Mouse (Mus musculus): ENCODE measurements at regions not wholly inside any gene's neighbourhood (a gene's known extent, or its start where the extent isn't known, plus 50 kb on each side); places are given as distances from the start of the nearest gene placed in this dataset.

GRCm38 (mm10) chr9:103940010-103940409, 62.3 kb upstream of the Nphp3 start:
- no peaks in the 10 kb centered on the region for H3K36me3 ChIP-seq (ENCODE audit: control insufficient read depth, insufficient read depth)
- H3K4me2 ChIP-seq (ENCODE audit: low read length): no peak overlapping the region
- no peaks in the 10 kb centered on the region for H3K27me3 ChIP-seq (replicated peaks; ENCODE audit: control insufficient read depth, insufficient read depth, low read length)
- 76% methylated on average over 8 of the region's 8 CpGs for WGBS
- ATAC-seq: no peak
- no peak overlapping the region for H3K4me3 ChIP-seq (replicated peaks; ENCODE audit: low read length)
- no peak overlapping the region for H3K9ac ChIP-seq (replicated peaks; ENCODE audit: low read depth, low read length)
- H3K4me1 ChIP-seq (replicated peaks; ENCODE audit: control insufficient read depth, insufficient read depth, low read length): no peaks in the 10 kb centered on the region
- no peaks in the 10 kb centered on the region for H3K9me3 ChIP-seq (ENCODE audit: control insufficient read depth, low read length)
- no peak overlapping the region for H3K27ac ChIP-seq (ENCODE audit: low read length)

- H3K27ac ChIP-seq (ENCODE audit: low read length): no peak overlapping the region
- H3K4me2 ChIP-seq (ENCODE audit: low read length): no peak overlapping the region
- H3K4me3 ChIP-seq (replicated peaks; ENCODE audit: low read length): no peak overlapping the region
- H3K36me3 ChIP-seq (ENCODE audit: control insufficient read depth, insufficient read depth): no peaks in the 10 kb centered on the region
- no peaks in the 10 kb centered on the region for H3K9me3 ChIP-seq (ENCODE audit: control insufficient read depth, low read length)
- ATAC-seq: no peak
- no peak overlapping the region for H3K9ac ChIP-seq (replicated peaks; ENCODE audit: low read depth, low read length)
- H3K27me3 ChIP-seq (replicated peaks; ENCODE audit: control insufficient read depth, insufficient read depth, low read length): no peaks in the 10 kb centered on the region
- H3K4me1 ChIP-seq (replicated peaks; ENCODE audit: control insufficient read depth, insufficient read depth, low read length): no peaks in the 10 kb centered on the region
- 92% methylated on average over 6 of the region's 6 CpGs for WGBS
Measured at GRCm38 (mm10) chr9:103940506-103940905, 61.8 kb upstream of the Nphp3 start.

GRCm38 (mm10) chr9:103941176-103941900, 61.0 kb upstream of the Nphp3 start:
- H3K4me2 ChIP-seq (ENCODE audit: low read length): no peak overlapping the region
- no peaks in the 10 kb centered on the region for H3K36me3 ChIP-seq (ENCODE audit: control insufficient read depth, insufficient read depth)
- H3K9ac ChIP-seq (replicated peaks; ENCODE audit: low read depth, low read length): no peak overlapping the region
- ATAC-seq: no peak
- 77% methylated on average over 20 of the region's 20 CpGs for WGBS
- H3K27me3 ChIP-seq (replicated peaks; ENCODE audit: control insufficient read depth, insufficient read depth, low read length): no peaks in the 10 kb centered on the region
- no peaks in the 10 kb centered on the region for H3K4me1 ChIP-seq (replicated peaks; ENCODE audit: control insufficient read depth, insufficient read depth, low read length)
- no peak overlapping the region for H3K4me3 ChIP-seq (replicated peaks; ENCODE audit: low read length)
- H3K27ac ChIP-seq (ENCODE audit: low read length): no peak overlapping the region
- H3K9me3 ChIP-seq (ENCODE audit: control insufficient read depth, low read length): no peaks in the 10 kb centered on the region

- Histone ChIP-seq H3K4me3 (replicated peaks; ENCODE audit: low read length) (no peak overlapping the region), H3K27ac (ENCODE audit: low read length) (no peak overlapping the region), H3K4me2 (ENCODE audit: low read length) (no peak overlapping the region), H3K9ac (replicated peaks; ENCODE audit: low read depth, low read length) (no peak overlapping the region), H3K27me3 (replicated peaks; ENCODE audit: control insufficient read depth, insufficient read depth, low read length) (no peaks in the 10 kb centered on the region), H3K4me1 (replicated peaks; ENCODE audit: control insufficient read depth, insufficient read depth, low read length) (no peaks in the 10 kb centered on the region), H3K36me3 (ENCODE audit: control insufficient read depth, insufficient read depth) (no peaks in the 10 kb centered on the region), H3K9me3 (ENCODE audit: control insufficient read depth, low read length) (no peaks in the 10 kb centered on the region)
- no peak for ATAC-seq
- 95% methylated on average over 11 of the region's 11 CpGs for WGBS
Measured at GRCm38 (mm10) chr9:103941901-103942260, 60.5 kb upstream of the Nphp3 start.

- no peak for ATAC-seq
- 83% methylated on average over 11 of the region's 11 CpGs for WGBS
- H3K4me2 ChIP-seq (ENCODE audit: low read length): no peak overlapping the region
Measured at GRCm38 (mm10) chr9:103945406-103945805, 56.9 kb upstream of the Nphp3 start.

GRCm38 (mm10) chr9:103951799-103952198, 50.5 kb upstream of the Nphp3 start:
- Histone ChIP-seq H3K4me3 (replicated peaks; ENCODE audit: low read length) (no peak overlapping the region), H3K4me2 (ENCODE audit: low read length) (no peak overlapping the region), H3K36me3 (ENCODE audit: control insufficient read depth, insufficient read depth) (no peaks in the 10 kb centered on the region), H3K27ac (ENCODE audit: low read length) (no peak overlapping the region), H3K9ac (replicated peaks; ENCODE audit: low read depth, low read length) (no peak overlapping the region), H3K4me1 (replicated peaks; ENCODE audit: control insufficient read depth, insufficient read depth, low read length) (no peaks in the 10 kb centered on the region), H3K27me3 (replicated peaks; ENCODE audit: control insufficient read depth, insufficient read depth, low read length) (no peaks in the 10 kb centered on the region), H3K9me3 (ENCODE audit: control insufficient read depth, low read length) (no peaks in the 10 kb centered on the region)
- WGBS: 92% methylated on average over 8 of the region's 8 CpGs
- no peak for ATAC-seq

More at GRCm38 (mm10) chr9:103945406-103945805, 56.9 kb upstream of the Nphp3 start:
- no peak overlapping the region for H3K9ac ChIP-seq (replicated peaks; ENCODE audit: low read depth, low read length)
- H3K36me3 ChIP-seq (ENCODE audit: control insufficient read depth, insufficient read depth): no peaks in the 10 kb centered on the region
- H3K4me1 ChIP-seq (replicated peaks; ENCODE audit: control insufficient read depth, insufficient read depth, low read length): no peaks in the 10 kb centered on the region
- H3K27ac ChIP-seq (ENCODE audit: low read length): no peak overlapping the region; the same call in 1 of the 2 replicates
- no peak overlapping the region for H3K4me3 ChIP-seq (replicated peaks; ENCODE audit: low read length)
- H3K9me3 ChIP-seq (ENCODE audit: control insufficient read depth, low read length): no peaks in the 10 kb centered on the region
- no peaks in the 10 kb centered on the region for H3K27me3 ChIP-seq (replicated peaks; ENCODE audit: control insufficient read depth, insufficient read depth, low read length)

All from forebrain, embryonic 16.5 days (tissue).